12 mouse cellular contexts compared by ENCODE assay signal in genomic region chr7:25409114-25409760, GRCm38 (mm10). TPM values are rescaled to one million over a fixed set of nuclear protein-coding genes. Genes with fewer than 3 reads are reported as not detected.
DNase-seq lines count a peak whose midpoint lies in the region; ATAC-seq and TF ChIP-seq lines count a peak whose summit lies in the region.
"Had no signal": no experiment of that assay in that cellular context is flagged by ENCODE, and none has a peak within 500 bp of the region (broad histone marks: within the 10 kb centered on the region; RNA-seq: fewer than 3 reads in every experiment).

No protein-coding gene starts in this region.

- no peak for ATAC-seq in heart, embryonic 11.5 days (replicated peaks; ENCODE audit: insufficient number of reproducible peaks, low FRiP score, low TSS enrichment)
- no peak for ATAC-seq in Patski
- no peak for ATAC-seq in lung, postnatal 0 days

- 39% methylated on average over 4 of the region's 4 CpGs for WGBS in heart, embryonic 11.5 days (ENCODE audit: insufficient replicate concordance)
- 41% methylated on average over 4 of the region's 4 CpGs for WGBS in lung, postnatal 0 days

- H3K9ac ChIP-seq in heart, embryonic 11.5 days (ENCODE audit: low read depth, low read length) = no peak overlapping the region
- no peak overlapping the region for H3K9ac ChIP-seq in lung, postnatal 0 days (replicated peaks; ENCODE audit: low read depth)

- peak; percentile 57 for DNase-seq in heart, postnatal 4 days
- DNase-seq in B cell, adult 2 months = peak; percentile 59 to 68
- DNase-seq in Patski (ENCODE audit: low read depth, low spot score) = no peak
- peak; percentile 81 for DNase-seq in lung, postnatal 0 days (ENCODE audit: low spot score)
- no peak for DNase-seq in layer of hippocampus, postnatal 25 days (ENCODE audit: extremely low spot score in 1 of 2, low spot score in 1 of 2)
- DNase-seq in neural tube, embryonic 10.5 days (ENCODE audit: extremely low spot score, low spot score) = no peak
- no peak for DNase-seq in layer of hippocampus, postnatal 10 days (ENCODE audit: low spot score in 2 of 2)
- DNase-seq: cerebellum, adult 9-11 months; spleen, adult 18-20 months had no signal

- in situ Hi-C loops in Patski (cut with MboI; ENCODE audit: low pct_unique_long_range_greater_than_20kb) = no loop called here

- POLR2A ChIA-PET in Patski (lab: Charles Lee) = interaction anchor here (0.6 kb wide), 1 partner anchor 11 kb away, joined by 4 read pairs; no protein-coding TSS in a partner anchor

- TF ChIP-seq CTCF in Patski (IDR thresholded peaks at IDR 0.05) = peak; percentile 70
- peak; percentile 68 for TF ChIP-seq CTCF in lung, postnatal 0 days (IDR thresholded peaks at IDR 0.05)

- H3K27ac ChIP-seq in heart, embryonic 11.5 days (ENCODE audit: low read depth, low read length) = no peak overlapping the region
- H3K27ac ChIP-seq in lung, postnatal 0 days (ENCODE audit: low read length) = no peak overlapping the region
- H3K27ac ChIP-seq: midbrain, embryonic 10.5 days had no signal

- H3K4me2 ChIP-seq in heart, embryonic 11.5 days = no peak overlapping the region
- no peak overlapping the region for H3K4me2 ChIP-seq in lung, postnatal 0 days (replicated peaks; ENCODE audit: low read depth, low read length)

- H3K36me3 ChIP-seq in heart, embryonic 11.5 days (ENCODE audit: control insufficient read depth, insufficient read depth, low read length) = no peaks in the 10 kb centered on the region
- H3K36me3 ChIP-seq in lung, postnatal 0 days (ENCODE audit: insufficient read depth, low read length) = no peaks in the 10 kb centered on the region
- H3K36me3 ChIP-seq: midbrain, embryonic 10.5 days had no signal

- no peak overlapping the region for H3K4me3 ChIP-seq in heart, embryonic 11.5 days (ENCODE audit: low read depth, low read length)
- no peak overlapping the region for H3K4me3 ChIP-seq in lung, postnatal 0 days (ENCODE audit: low read depth, low read length)
- H3K4me3 ChIP-seq: midbrain, embryonic 10.5 days had no signal

- CTCF ChIA-PET in Patski (lab: Charles Lee) = interaction anchor here (0.8 to 2.1 kb wide), 18 partner anchors 9 to 303 kb away, joined by 3 to 10 read pairs (median 3); partner anchors contain the start of genes Dedd2, Lipe, Megf8 and Zfp526

- no peaks in the 10 kb centered on the region for H3K27me3 ChIP-seq in heart, embryonic 11.5 days (ENCODE audit: control insufficient read depth, insufficient read depth, low read length)
- no peaks in the 10 kb centered on the region for H3K27me3 ChIP-seq in Patski
- H3K27me3 ChIP-seq in lung, postnatal 0 days (replicated peaks; ENCODE audit: insufficient read depth, low read length) = no peaks in the 10 kb centered on the region

- H3K4me1 ChIP-seq in heart, embryonic 11.5 days (ENCODE audit: control insufficient read depth, insufficient read depth, low read length) = no peaks in the 10 kb centered on the region
- H3K4me1 ChIP-seq in lung, postnatal 0 days (ENCODE audit: insufficient read depth, low read depth, low read length) = no peaks in the 10 kb centered on the region

- H3K9me3 ChIP-seq in heart, embryonic 11.5 days (replicated peaks; ENCODE audit: control insufficient read depth, low read length) = no peaks in the 10 kb centered on the region
- H3K9me3 ChIP-seq in lung, postnatal 0 days (ENCODE audit: low read length) = no peaks in the 10 kb centered on the region
- H3K9me3 ChIP-seq: midbrain, embryonic 10.5 days had no signal

- no peak for TF ChIP-seq EP300 in lung, postnatal 0 days (IDR thresholded peaks at IDR 0.05)

RNA-seq across cellular contexts. Expression of gene Cxcl17, which starts 3.4 kb away (rescaled TPM):
- total RNA-seq in heart, postnatal 4 days (2021) = not detected
- not detected in 2 replicates for polyA plus RNA-seq in heart, embryonic 11.5 days (2014; fragmentation: Nextera tagmentation; extraction: Ambion mirVana)
- polyA plus RNA-seq in Patski (2021) = 0.10 TPM
- 31.9 and 38.1 TPM in 2 replicates for polyA plus RNA-seq in lung, postnatal 0 days (2015; fragmentation: Nextera tagmentation; extraction: Ambion mirVana)
- total RNA-seq in layer of hippocampus, postnatal 25 days (2021) = not detected
- total RNA-seq in layer of hippocampus, postnatal 10 days (2021) = not detected
- polyA plus RNA-seq: intestine, embryonic 14.5 days had no signal

RNA-seq across cellular contexts. Expression of gene Lipe, which starts 10.7 kb away (rescaled TPM):
- 10 to 100 TPM; 20.8 to 22.6 TPM for total RNA-seq in heart, postnatal 4 days (2021)
- polyA plus RNA-seq in heart, embryonic 11.5 days (2014; fragmentation: Nextera tagmentation; extraction: Ambion mirVana) = 1.6 and 2.1 TPM in 2 replicates
- polyA plus RNA-seq in Patski (2021) = 13.2 TPM
- polyA plus RNA-seq in lung, postnatal 0 days (2015; fragmentation: Nextera tagmentation; extraction: Ambion mirVana) = 19.8 and 21.4 TPM in 2 replicates
- 1 to 10 TPM; 7.0 to 7.8 TPM for total RNA-seq in layer of hippocampus, postnatal 25 days (2021)
- 1 to 10 TPM; 5.5 to 6.8 TPM for total RNA-seq in layer of hippocampus, postnatal 10 days (2021)

RNA-seq across cellular contexts. Expression of gene Cnfn, which starts 39.7 kb away (rescaled TPM):
- total RNA-seq in heart, postnatal 4 days (2021) = not detected
- not detected in 2 replicates for polyA plus RNA-seq in heart, embryonic 11.5 days (2014; fragmentation: Nextera tagmentation; extraction: Ambion mirVana)
- polyA plus RNA-seq in Patski (2021) = not detected
- polyA plus RNA-seq in lung, postnatal 0 days (2015; fragmentation: Nextera tagmentation; extraction: Ambion mirVana) = not detected in 2 replicates
- total RNA-seq in layer of hippocampus, postnatal 25 days (2021) = not detected
- not detected for total RNA-seq in layer of hippocampus, postnatal 10 days (2021)
- polyA plus RNA-seq: intestine, embryonic 14.5 days; midbrain, embryonic 10.5 days had no signal

Comparison
In these comparisons a context has a peak if more than half of its experiments do, and no peak if none do; other contexts are left out.
1. DNase-seq: peak in heart, postnatal 4 days (single experiment), B cell, adult 2 months (2 of 2) and lung, postnatal 0 days (single experiment); none in Patski (single experiment), layer of hippocampus, postnatal 25 days (0 of 2), neural tube, embryonic 10.5 days (single experiment) and layer of hippocampus, postnatal 10 days (0 of 2).